Mouse (Mus musculus): ENCODE data around the gene Prkn. TPM values are rescaled to one million over a fixed set of nuclear protein-coding genes. Genes with fewer than 3 reads are reported as not detected.

Gene Prkn
- total and polyA plus RNA-seq, 2 experiments from 2014 or later, result 9.0 to 9.4 TPM

DNA sequence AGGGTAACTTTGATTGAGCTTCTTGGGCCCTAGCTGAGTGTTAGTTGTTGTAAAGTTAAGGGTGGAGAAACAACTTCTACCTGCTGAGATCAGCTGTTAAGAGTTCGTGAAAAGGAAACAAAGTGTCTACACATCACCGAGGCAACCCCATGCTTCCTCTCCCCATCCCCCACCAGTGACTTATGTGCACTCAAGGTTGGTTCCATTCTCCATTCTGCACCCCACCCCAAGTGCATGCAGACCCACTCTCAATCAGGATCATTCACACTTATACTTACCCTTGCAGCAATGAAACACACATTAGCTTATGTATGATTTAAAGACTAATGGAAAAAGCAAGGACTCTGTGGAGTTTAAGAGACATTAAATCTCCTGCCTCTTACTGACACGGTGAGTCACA is 691.9 kb downstream of the Prkn start:
- ATAC-seq (ENCODE audit: low FRiP score) (no peak), DNase-seq (ENCODE audit: low spot score) (no peak)
- no peak overlapping the region for H3K4me2 ChIP-seq (ENCODE audit: low read depth, low read length, poor library complexity, severe bottlenecking)
- no peaks in the 10 kb centered on the region for H3K9me3 ChIP-seq (ENCODE audit: low read length)
- WGBS, result 21% methylated on average over 3 of the region's 3 CpGs
- no peak overlapping the region for H3K4me3 ChIP-seq (ENCODE audit: low read depth, low read length)
- H3K4me1 ChIP-seq (ENCODE audit: insufficient read depth, low read length), result 0 out of 2 replicates have a peak, but pooled peaks cover 3% of the 10 kb centered on the region
- H3K27ac ChIP-seq (ENCODE audit: low read depth, low read length), result no peak overlapping the region
- H3K36me3 ChIP-seq (ENCODE audit: insufficient read depth, low read length), result no peaks in the 10 kb centered on the region
- no peak overlapping the region for H3K9ac ChIP-seq (replicated peaks; ENCODE audit: low read length, poor library complexity, severe bottlenecking)
- TF ChIP-seq CTCF (IDR thresholded peaks at IDR 0.05), result no peak
- no peaks in the 10 kb centered on the region for H3K27me3 ChIP-seq (ENCODE audit: insufficient read depth, low read length)

DNA sequence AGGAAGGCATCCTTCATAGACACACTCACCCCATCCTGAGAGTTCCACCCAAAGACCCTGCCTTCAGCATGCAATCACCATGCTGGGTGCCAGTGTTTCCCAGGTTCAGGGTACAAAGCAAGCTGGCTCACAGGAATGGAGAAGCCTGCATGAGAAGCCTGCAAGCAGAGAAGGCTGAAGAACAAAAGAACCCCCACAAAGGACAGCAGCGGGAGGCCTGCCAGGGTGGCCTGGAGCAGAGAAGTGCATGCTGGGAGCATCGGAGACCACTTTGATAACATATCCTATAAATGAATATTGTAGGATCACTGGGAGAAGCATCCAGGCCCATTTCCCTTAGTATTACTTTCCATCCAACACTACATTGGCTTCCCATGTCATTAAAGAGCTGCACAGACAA is 692.6 kb downstream of the Prkn start:
- TF ChIP-seq CTCF (IDR thresholded peaks at IDR 0.05), result no peak
- no peak for DNase-seq (ENCODE audit: low spot score)
- WGBS, result 14% methylated on average over 2 of the region's 2 CpGs

DNA sequence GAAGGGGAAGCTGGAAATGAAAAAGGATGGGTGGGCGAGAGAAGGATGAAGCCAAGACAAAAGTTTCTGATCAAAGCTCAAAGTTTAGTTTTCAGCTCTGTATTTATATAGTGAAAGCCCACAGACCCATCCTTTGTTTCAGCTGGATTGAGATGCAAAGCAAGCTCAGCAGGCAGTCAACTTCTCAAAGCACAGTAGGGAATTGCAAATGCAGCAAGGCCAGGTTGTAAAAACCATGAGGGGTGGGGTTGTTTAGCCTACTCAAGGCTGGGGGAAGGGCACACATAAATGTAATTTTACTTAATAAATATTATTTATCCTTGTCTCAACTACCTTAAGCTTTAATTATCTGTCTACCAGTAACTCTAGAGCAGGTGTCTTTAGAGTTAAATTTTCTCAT is 693.7 kb downstream of the Prkn start:
- H3K4me1 ChIP-seq (ENCODE audit: insufficient read depth, low read length), result 0 out of 2 replicates have a peak, but pooled peaks cover 3% of the 10 kb centered on the region
- 48% methylated on average over 1 of the region's 1 CpGs for WGBS
- DNase-seq (ENCODE audit: low spot score) (no peak), ATAC-seq (ENCODE audit: low FRiP score) (no peak)
- TF ChIP-seq CTCF (IDR thresholded peaks at IDR 0.05), result no peak
- no peak overlapping the region for H3K4me3 ChIP-seq (ENCODE audit: low read depth, low read length)
- no peaks in the 10 kb centered on the region for H3K9me3 ChIP-seq (ENCODE audit: low read length)
- H3K27me3 ChIP-seq (ENCODE audit: insufficient read depth, low read length), result no peaks in the 10 kb centered on the region
- H3K9ac ChIP-seq (replicated peaks; ENCODE audit: low read length, poor library complexity, severe bottlenecking), result no peak overlapping the region
- H3K4me2 ChIP-seq (ENCODE audit: low read depth, low read length, poor library complexity, severe bottlenecking), result no peak overlapping the region
- H3K27ac ChIP-seq (ENCODE audit: low read depth, low read length), result no peak overlapping the region
- no peaks in the 10 kb centered on the region for H3K36me3 ChIP-seq (ENCODE audit: insufficient read depth, low read length)

More for the DNA sequence above, 692.6 kb downstream of the Prkn start:
- Histone ChIP-seq H3K27me3 (ENCODE audit: insufficient read depth, low read length) (no peaks in the 10 kb centered on the region), H3K4me3 (ENCODE audit: low read depth, low read length) (no peak overlapping the region), H3K36me3 (ENCODE audit: insufficient read depth, low read length) (no peaks in the 10 kb centered on the region), H3K9ac (replicated peaks; ENCODE audit: low read length, poor library complexity, severe bottlenecking) (no peak overlapping the region), H3K27ac (ENCODE audit: low read depth, low read length) (0 out of 2 replicates have a peak overlapping the region, but pooled peaks have one; percentile 3), H3K4me2 (ENCODE audit: low read depth, low read length, poor library complexity, severe bottlenecking) (no peak overlapping the region), H3K9me3 (ENCODE audit: low read length) (no peaks in the 10 kb centered on the region), H3K4me1 (ENCODE audit: insufficient read depth, low read length) (0 out of 2 replicates have a peak, but pooled peaks cover 3% of the 10 kb centered on the region)
- no peak for ATAC-seq (ENCODE audit: low FRiP score)

DNA sequence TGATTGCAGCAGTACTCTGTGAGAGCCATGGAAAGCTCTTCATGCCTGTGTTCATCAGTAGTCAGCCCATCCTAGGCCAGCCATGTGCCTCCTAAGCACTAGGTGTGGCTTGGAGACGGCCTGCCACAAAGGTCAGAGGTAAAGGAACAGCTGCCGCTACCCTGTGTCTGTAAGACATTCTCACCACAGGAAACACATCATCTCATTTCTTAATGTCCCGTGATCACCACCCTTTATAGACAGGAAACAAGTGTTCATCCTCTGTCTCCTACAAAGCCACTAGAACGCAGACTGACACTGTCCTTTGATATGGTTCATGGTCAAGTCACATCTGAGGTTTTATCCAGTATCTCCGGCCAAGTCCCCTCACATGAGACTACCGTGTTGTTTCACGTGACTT is 698.6 kb downstream of the Prkn start:
- no peak overlapping the region for H3K9ac ChIP-seq (replicated peaks; ENCODE audit: low read length, poor library complexity, severe bottlenecking)
- H3K4me3 ChIP-seq (ENCODE audit: low read depth, low read length), result no peak overlapping the region
- ATAC-seq (ENCODE audit: low FRiP score) (no peak), DNase-seq (ENCODE audit: low spot score) (no peak)
- no peaks in the 10 kb centered on the region for H3K36me3 ChIP-seq (ENCODE audit: insufficient read depth, low read length)
- no peak overlapping the region for H3K27ac ChIP-seq (ENCODE audit: low read depth, low read length)
- H3K27me3 ChIP-seq (ENCODE audit: insufficient read depth, low read length), result no peaks in the 10 kb centered on the region
- TF ChIP-seq CTCF (IDR thresholded peaks at IDR 0.05), result no peak
- no peaks in the 10 kb centered on the region for H3K4me1 ChIP-seq (ENCODE audit: insufficient read depth, low read length)
- H3K4me2 ChIP-seq (ENCODE audit: low read depth, low read length, poor library complexity, severe bottlenecking), result no peak overlapping the region
- WGBS, result 92% methylated on average over 7 of the region's 7 CpGs
- H3K9me3 ChIP-seq (ENCODE audit: low read length), result no peaks in the 10 kb centered on the region

DNA sequence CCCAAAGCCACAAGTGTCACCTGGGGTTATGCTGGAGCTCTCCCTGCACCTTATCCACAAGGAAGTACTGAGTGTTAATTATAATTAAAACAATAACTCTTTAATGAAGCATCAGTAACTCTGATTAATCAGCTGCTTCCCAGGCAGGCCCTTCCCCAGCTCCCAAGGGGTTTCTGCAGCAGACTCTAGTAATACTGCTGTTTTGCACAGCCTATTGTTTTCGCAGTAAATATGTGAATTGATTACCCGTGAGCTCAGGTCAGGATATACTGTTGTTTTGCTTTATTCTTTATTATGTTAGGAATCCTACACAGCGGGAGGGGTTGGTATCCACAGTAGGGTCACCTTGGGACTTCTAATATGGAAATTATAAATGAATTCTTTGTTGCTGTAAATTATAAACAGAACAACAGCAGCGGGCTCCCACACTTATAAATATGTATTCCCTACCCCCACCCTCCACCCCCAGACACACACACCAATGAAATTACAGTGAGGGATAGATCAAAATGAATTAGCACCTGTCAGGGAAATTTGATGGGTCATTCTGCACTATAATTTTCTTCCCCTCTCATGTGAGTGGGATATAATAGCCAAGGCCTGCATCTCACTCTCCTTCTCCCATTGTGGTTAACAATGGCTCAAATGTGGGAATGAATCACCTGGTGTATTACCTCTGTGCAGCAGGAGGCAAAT is 701.9 kb downstream of the Prkn start:
- 56% methylated on average over 4 of the region's 4 CpGs for WGBS
- H3K9me3 ChIP-seq (ENCODE audit: low read length), result no peaks in the 10 kb centered on the region
- no peak overlapping the region for H3K9ac ChIP-seq (replicated peaks; ENCODE audit: low read length, poor library complexity, severe bottlenecking)
- DNase-seq (ENCODE audit: low spot score) (no peak), ATAC-seq (ENCODE audit: low FRiP score) (no peak)
- no peaks in the 10 kb centered on the region for H3K4me1 ChIP-seq (ENCODE audit: insufficient read depth, low read length)
- H3K4me3 ChIP-seq (ENCODE audit: low read depth, low read length), result no peak overlapping the region
- TF ChIP-seq CTCF (IDR thresholded peaks at IDR 0.05), result no peak
- H3K27me3 ChIP-seq (ENCODE audit: insufficient read depth, low read length), result no peaks in the 10 kb centered on the region
- no peak overlapping the region for H3K27ac ChIP-seq (ENCODE audit: low read depth, low read length)
- no peaks in the 10 kb centered on the region for H3K36me3 ChIP-seq (ENCODE audit: insufficient read depth, low read length)
- H3K4me2 ChIP-seq (ENCODE audit: low read depth, low read length, poor library complexity, severe bottlenecking), result no peak overlapping the region

DNA sequence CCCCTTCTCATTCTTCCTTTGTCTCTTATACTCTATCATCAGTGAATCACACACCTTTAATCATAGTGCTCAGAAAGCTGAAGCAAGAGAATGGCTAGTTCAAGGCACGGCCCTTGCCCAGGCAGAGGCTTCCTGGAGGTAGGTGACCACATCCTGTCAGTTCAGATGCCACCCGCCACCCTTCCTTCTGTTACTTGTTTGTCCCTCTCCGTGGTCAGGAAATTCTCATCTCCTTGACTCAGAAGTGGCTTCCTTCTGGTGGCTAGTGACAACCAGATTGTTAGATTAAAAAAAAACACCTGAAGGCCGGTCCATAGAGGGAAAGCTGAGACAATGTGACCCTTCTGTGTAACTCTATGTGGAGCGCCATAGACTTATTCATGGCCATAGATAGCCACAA is 710.4 kb downstream of the Prkn start:
- WGBS, result 86% methylated on average over 5 of the region's 5 CpGs
- DNase-seq (ENCODE audit: low spot score), result no peak
- TF ChIP-seq CTCF (IDR thresholded peaks at IDR 0.05), result no peak
- H3K36me3 ChIP-seq (ENCODE audit: insufficient read depth, low read length), result no peaks in the 10 kb centered on the region
- H3K4me1 ChIP-seq (ENCODE audit: insufficient read depth, low read length), result no peaks in the 10 kb centered on the region
- H3K9me3 ChIP-seq (ENCODE audit: low read length), result no peaks in the 10 kb centered on the region
- no peak overlapping the region for H3K4me2 ChIP-seq (ENCODE audit: low read depth, low read length, poor library complexity, severe bottlenecking)
- ATAC-seq (ENCODE audit: low FRiP score), result no peak
- no peaks in the 10 kb centered on the region for H3K27me3 ChIP-seq (ENCODE audit: insufficient read depth, low read length)
- H3K4me3 ChIP-seq (ENCODE audit: low read depth, low read length), result no peak overlapping the region
- H3K27ac ChIP-seq (ENCODE audit: low read depth, low read length), result no peak overlapping the region
- H3K9ac ChIP-seq (replicated peaks; ENCODE audit: low read length, poor library complexity, severe bottlenecking), result no peak overlapping the region
